Mouse (Mus musculus): ENCODE data around the gene Tmeff2.
A peak's percentile ranks its signal among the peaks of the same experiment; 100 is the strongest.

Tmeff2 gene

GRCm38 (mm10) chr1:50981151-50981828 is 80.8 kb downstream of the Tmeff2 start:
- no peak for DNase-seq

DNA sequence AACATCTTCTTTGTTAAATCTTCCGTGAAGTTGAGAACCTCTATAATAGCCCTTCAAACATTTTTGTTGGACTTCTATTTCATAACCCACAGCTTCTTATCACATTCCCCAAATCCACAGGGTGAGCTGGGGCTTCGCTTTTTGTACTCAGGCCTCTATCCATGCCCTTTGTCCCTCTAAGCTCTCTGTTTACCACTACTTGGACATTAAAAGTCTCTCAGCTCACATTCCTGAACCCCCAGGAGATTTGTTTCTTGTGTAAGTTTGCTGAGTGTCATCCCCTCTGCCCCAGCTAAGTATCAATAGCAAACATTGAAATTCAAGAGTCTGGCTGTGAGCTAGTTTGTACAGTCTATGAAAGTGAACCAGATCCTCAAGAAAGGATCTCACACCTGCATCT is 90.2 kb downstream of the Tmeff2 start:
- no peak for DNase-seq

GRCm38 (mm10) chr1:50994505-50994904 is 94.1 kb downstream of the Tmeff2 start:
- no peak for DNase-seq

GRCm38 (mm10) chr1:50999793-51000192 is 99.3 kb downstream of the Tmeff2 start:
- no peak for DNase-seq

DNA sequence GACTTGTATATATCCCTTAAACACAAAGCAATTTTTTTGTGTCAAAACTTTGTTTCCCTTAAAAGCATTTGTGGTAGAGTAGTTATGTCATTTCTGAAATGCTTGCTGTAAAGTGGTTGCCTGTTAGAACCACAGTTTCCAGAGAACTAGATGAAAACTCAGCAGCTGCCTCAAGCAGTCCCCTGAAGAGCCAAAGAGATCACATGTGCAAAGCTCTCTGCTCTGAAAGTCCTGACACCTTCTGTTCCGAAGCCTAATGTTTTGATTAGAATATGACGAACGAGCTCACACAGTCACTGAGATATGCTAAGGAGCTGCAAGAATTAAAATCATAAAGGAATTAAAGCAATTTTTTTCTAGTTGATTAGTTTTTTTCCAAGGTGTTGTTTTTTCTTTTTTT is 107.9 kb downstream of the Tmeff2 start:
- no peak for DNase-seq

DNA sequence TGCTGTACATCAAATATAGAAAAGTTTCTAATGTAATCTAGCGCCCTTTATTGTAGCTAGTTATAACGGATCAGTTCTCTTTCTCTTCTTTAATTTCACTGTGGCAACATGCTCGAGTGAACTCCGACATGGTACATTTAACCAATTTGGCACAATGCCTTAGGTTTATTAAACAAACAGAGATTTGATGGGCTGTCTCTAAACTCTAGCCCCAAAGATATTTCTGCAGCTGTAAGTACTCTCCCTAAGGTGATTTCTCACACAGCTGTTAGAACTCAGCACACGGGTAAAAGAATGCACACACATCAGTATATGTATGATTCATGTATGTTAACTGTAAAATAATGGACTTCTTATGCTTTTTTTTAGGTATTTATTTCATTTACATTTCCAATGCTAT is 139.8 kb downstream of the Tmeff2 start:
- peak in 1 of 2 experiments; percentile 0 for DNase-seq

DNA sequence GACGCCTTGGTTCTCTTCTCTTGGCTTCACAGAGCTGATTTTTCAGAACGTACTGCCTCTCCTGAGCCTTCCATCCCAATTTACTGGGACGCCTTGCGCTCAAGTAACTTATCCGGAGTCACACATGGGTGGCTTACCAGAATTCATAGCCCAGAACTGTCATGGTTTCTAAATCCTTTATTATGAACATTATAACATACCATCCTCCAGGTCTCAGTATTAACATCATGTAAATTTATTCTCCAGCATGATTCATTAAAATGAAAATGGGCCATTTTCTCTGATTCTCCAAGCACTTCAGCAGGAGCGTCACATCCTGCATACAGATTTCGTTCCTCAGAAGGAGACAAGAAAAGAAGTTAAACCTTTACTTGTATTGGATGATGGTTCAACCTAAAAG is 144.4 kb downstream of the Tmeff2 start:
- no peak for DNase-seq

DNA sequence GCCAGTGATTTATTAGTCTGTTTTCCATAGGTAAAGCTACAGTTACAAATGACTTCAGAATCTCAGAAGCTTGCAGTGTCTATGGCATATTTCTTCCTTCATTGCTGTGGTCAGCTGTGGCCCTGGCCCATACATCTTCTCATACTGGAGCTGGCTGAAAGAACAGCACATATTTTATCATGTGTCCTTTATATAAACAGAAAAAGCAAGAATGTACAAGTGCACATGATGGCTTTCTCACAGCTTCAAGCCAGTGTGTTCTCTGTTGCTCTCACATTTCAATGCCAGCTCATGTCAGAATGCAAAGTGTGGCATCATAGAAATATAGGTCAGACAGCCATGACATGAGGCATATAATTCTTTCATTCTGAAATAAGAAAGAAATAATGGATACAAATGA is 164.1 kb downstream of the Tmeff2 start:
- DNase-seq = no peak

GRCm38 (mm10) chr1:51065652-51066051 is 165.2 kb downstream of the Tmeff2 start:
- no peak for DNase-seq

DNA sequence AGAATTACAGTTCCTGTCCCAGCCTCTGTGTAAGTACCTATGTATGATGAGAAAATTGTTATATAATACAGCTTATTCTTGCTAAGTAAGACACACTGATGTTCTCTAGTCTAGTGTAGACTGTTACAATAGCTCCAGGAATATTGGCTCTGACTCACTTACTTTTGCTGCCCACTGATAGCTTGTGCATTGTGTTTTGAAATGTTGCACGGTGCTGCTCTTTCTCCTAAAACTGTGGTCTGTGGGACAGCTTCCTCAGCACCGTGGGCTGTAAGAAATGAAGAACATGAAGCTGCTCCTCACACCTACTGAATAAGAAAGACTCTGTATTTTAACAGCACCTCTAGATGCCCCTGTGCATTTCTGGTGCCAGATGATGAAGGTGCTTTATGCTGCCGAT is 168.4 kb downstream of the Tmeff2 start:
- DNase-seq = no peak

GRCm38 (mm10) chr1:51069288-51069687 is 168.8 kb downstream of the Tmeff2 start:
- no peak for DNase-seq

- no peak for DNase-seq
Measured at GRCm38 (mm10) chr1:51074076-51074475, 173.6 kb downstream of the Tmeff2 start.

DNA sequence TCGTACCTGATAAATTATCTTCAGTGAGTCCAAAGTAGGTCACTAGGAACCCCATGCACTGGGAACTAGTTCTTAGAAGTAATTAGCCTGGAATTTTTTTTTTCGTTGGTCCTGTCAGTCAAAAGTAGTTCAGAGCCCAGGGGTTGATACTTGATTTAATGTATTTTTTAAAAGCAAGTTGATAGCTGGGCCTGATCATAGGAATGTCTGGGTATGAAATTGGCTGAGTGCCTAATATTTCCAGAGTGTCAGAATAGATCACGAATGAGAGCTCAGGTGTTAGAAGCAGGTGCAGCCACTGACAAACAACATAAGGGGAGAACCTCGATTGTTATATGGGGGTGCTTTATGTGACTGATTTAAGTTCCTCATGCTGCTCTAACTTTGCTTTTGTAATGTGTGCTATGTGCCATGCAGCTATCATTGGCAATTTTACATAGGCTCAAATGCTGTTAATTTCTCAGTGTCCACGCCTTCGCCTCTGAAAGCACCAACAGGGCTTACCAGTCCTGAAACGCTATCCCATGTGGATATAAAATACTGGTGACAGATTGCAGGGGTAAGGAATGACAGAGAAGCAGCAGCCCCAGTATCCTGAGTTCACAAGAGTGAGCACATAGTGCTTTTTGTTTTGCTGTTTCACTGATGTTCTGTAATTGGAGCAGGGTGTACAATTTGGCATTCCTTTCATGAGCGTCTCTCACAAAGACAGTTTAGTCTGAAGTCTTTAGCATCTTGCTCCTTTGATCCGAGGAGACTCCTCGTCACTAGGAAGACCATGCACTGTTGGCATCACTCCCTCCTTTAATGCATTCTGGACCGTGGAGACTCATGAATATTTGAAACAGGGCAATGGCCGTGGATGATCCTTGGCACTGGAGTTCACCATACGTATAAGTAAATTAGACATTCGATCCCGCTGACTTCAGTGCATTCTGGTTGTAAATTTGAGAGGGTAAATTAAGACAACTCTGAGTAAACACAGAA is 175.6 kb downstream of the Tmeff2 start:
- no peak for DNase-seq

- peak in 1 of 2 experiments; percentile 50 for DNase-seq
Measured at GRCm38 (mm10) chr1:51088921-51089320, 188.5 kb downstream of the Tmeff2 start.

DNA sequence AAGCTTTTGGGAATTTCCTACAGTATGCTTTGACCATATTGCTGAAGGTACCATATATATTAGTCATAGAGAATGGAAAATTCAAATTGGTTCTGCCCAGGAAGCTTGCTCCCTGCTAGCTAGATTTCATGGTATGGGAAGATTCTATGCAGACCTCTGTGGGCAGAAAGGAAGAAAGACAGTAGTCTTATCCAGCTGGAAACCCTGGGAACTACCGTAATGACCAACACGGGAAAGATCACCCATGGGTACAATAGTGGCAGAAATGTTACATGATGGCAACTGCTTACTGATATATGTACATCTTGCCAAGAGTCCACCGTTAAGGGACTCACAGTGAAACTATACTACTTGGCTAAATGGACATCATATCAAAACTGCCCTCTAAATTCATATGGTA is 189.4 kb downstream of the Tmeff2 start:
- no peak for DNase-seq

GRCm38 (mm10) chr1:51090212-51090761 is 189.8 kb downstream of the Tmeff2 start:
- DNase-seq = no peak

- DNase-seq = no peak
Measured at GRCm38 (mm10) chr1:51094713-51095112, 194.3 kb downstream of the Tmeff2 start.

DNA sequence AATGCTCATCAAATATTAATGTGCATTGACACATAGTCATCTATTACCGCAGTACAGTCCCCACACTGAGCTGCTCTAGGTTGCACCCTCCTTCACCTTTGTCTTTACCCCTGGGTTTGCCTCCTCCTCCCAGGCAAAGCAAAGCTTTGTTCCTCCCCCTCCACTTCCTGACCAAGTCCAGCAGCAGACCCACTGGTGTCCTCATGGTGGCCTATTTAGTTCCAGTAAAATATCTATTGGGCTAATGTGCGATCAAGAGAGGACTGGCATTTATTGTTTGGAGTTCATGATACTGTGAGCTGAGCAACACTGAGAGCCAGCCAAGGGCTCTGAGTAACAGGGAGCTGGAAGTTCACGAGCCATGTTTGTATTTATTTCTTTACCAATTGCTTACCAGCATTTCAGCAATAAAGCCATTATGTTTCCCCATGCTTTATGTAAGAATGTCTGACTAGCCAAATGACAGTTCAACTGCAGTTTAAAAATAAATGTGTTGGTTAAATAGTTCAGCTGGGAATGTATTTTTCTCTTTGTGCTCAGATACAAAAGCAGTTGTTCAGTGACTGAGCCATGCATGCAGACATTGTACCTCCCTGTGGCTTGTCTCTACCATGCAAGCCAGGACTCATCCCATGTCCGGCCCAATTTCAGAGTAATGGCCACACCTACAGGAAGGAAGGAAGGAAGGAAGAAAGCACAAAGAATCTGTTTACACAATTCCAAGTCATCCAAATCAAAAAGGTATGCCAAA is 196.6 kb downstream of the Tmeff2 start:
- DNase-seq = peak in 1 of 2 experiments; percentile 11

DNA sequence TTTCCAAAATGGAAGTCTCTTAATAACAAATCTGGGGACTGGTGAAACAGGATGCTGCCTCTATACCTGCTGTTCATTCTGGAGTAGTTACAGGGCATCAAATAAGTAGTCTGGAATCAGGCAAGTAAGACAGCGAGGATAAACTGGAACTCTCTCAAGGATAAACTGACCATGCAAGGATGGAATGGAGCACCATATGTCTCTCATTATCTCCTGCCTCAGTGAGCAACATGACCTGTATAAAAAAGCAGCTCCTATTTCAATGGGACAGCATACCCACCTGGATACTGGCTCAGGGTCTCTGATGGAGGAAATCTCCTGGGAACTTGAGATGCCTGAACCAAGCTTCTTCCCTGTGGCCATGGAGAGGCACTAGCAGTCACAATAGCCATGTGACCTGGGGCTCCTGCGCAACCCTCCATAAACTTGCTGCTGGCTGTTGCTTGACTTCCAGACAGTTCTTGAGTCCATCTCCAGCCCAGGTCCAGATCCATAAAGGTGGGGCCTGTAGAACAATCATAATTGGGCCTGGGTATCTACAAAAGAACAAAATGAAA is 200.7 kb downstream of the Tmeff2 start:
- DNase-seq = no peak

- DNase-seq = no peak
Measured at GRCm38 (mm10) chr1:51104698-51105097, 204.3 kb downstream of the Tmeff2 start.

GRCm38 (mm10) chr1:51106401-51106920 is 206.0 kb downstream of the Tmeff2 start:
- DNase-seq = no peak

GRCm38 (mm10) chr1:51107299-51107698 is 206.9 kb downstream of the Tmeff2 start:
- no peak for DNase-seq
